ENCODE assay signal across 20 mouse cellular contexts in genomic region chr4:152912846-152913245, GRCm38 (mm10).
DNase-seq lines count a peak whose midpoint lies in the region; ATAC-seq lines count a peak whose summit lies in the region.
"Had no signal": no experiment of that assay in that cellular context is flagged by ENCODE, and none has a peak within 500 bp of the region (broad histone marks: within the 10 kb centered on the region; RNA-seq: fewer than 3 reads in every experiment).

No protein-coding gene starts in this region.

- H3K27ac ChIP-seq in neural tube, embryonic 11.5 days (ENCODE audit: low read depth, low read length): no peak overlapping the region
- peak overlapping the region; percentile 53; the same call in 1 of the 2 replicates for H3K27ac ChIP-seq in forebrain, embryonic 15.5 days (replicated peaks)
- H3K27ac ChIP-seq: kidney, postnatal 0 days; limb, embryonic 13.5 days; liver, embryonic 13.5 days; stomach, embryonic 15.5 days had no signal

- H3K36me3 ChIP-seq in neural tube, embryonic 11.5 days (ENCODE audit: control insufficient read depth, insufficient read depth, low read length): no peaks in the 10 kb centered on the region
- no peaks in the 10 kb centered on the region for H3K36me3 ChIP-seq in forebrain, embryonic 15.5 days
- H3K36me3 ChIP-seq: limb, embryonic 13.5 days; liver, embryonic 13.5 days; stomach, embryonic 15.5 days had no signal

- intact Hi-C loops in heart, postnatal 36 days (cut with DNase I): no loop called here

- H3K4me1 ChIP-seq in neural tube, embryonic 11.5 days (ENCODE audit: control insufficient read depth, insufficient read depth, low read length): peaks cover 2% of the 10 kb centered on the region
- peaks cover 19% of the 10 kb centered on the region for H3K4me1 ChIP-seq in forebrain, embryonic 15.5 days
- H3K4me1 ChIP-seq: liver, embryonic 13.5 days; stomach, embryonic 15.5 days had no signal

- 55% methylated on average over 10 of the region's 10 CpGs for WGBS in neural tube, embryonic 11.5 days
- WGBS in forebrain, embryonic 15.5 days: 17% methylated on average over 10 of the region's 10 CpGs

- DNase-seq in embryo, embryonic 10.5 days (ENCODE audit: low spot score): peak; percentile 12
- no peak for DNase-seq in embryo, embryonic 10 days (ENCODE audit: low spot score)
- DNase-seq in neural tube, embryonic 11.5 days (ENCODE audit: low spot score): peak; percentile 25
- no peak for DNase-seq in neural tube, embryonic 10.5 days (ENCODE audit: extremely low spot score, low spot score)
- DNase-seq in retina, embryonic 14.5 days (ENCODE audit: low spot score): peak; percentile 59
- no peak for DNase-seq in gastrocnemius, adult 8-10 months (ENCODE audit: low spot score in 2 of 2)
- no peak for DNase-seq in heart, postnatal 36 days
- DNase-seq: adrenal gland, postnatal 25 days; cerebellum, adult 2 months; gastrocnemius, postnatal 36 days; layer of hippocampus, postnatal 36 days; lung, embryonic 14.5 days; lung, postnatal 36 days; right cerebral cortex, postnatal 25 days; thymus, adult 2 months had no signal

- no peak overlapping the region for H3K9ac ChIP-seq in neural tube, embryonic 11.5 days (ENCODE audit: low read length)
- no peak overlapping the region for H3K9ac ChIP-seq in forebrain, embryonic 15.5 days (replicated peaks)
- H3K9ac ChIP-seq: limb, embryonic 13.5 days; liver, embryonic 13.5 days; lung, embryonic 14.5 days; stomach, embryonic 15.5 days had no signal

- H3K27me3 ChIP-seq in neural tube, embryonic 11.5 days (ENCODE audit: control insufficient read depth, insufficient read depth, low read length): no peaks in the 10 kb centered on the region
- no peaks in the 10 kb centered on the region for H3K27me3 ChIP-seq in forebrain, embryonic 15.5 days
- H3K27me3 ChIP-seq: limb, embryonic 13.5 days; liver, embryonic 13.5 days; stomach, embryonic 15.5 days had no signal

- H3K9me3 ChIP-seq in neural tube, embryonic 11.5 days (ENCODE audit: control insufficient read depth, low read length): no peaks in the 10 kb centered on the region
- no peaks in the 10 kb centered on the region for H3K9me3 ChIP-seq in forebrain, embryonic 15.5 days
- H3K9me3 ChIP-seq: limb, embryonic 13.5 days; liver, embryonic 13.5 days; stomach, embryonic 15.5 days had no signal

- H3K4me2 ChIP-seq in neural tube, embryonic 11.5 days (ENCODE audit: low read depth): no peak overlapping the region
- H3K4me2 ChIP-seq in forebrain, embryonic 15.5 days (replicated peaks): 0 out of 2 replicates have a peak overlapping the region, but pooled peaks have one; percentile 29
- H3K4me2 ChIP-seq: limb, embryonic 13.5 days; liver, embryonic 13.5 days; lung, embryonic 14.5 days; stomach, embryonic 15.5 days had no signal

- no peak; the same call in 1 of the 2 replicates for ATAC-seq in neural tube, embryonic 11.5 days (ENCODE audit: insufficient read depth, low FRiP score, low TSS enrichment)
- ATAC-seq in forebrain, embryonic 15.5 days (replicated peaks): no peak

- no peak overlapping the region for H3K4me3 ChIP-seq in neural tube, embryonic 11.5 days (ENCODE audit: low read depth, low read length)
- H3K4me3 ChIP-seq in forebrain, embryonic 15.5 days: no peak overlapping the region
- H3K4me3 ChIP-seq: limb, embryonic 13.5 days; liver, embryonic 13.5 days; stomach, embryonic 15.5 days had no signal

Comparison
In these comparisons a context has a peak if more than half of its experiments do, and no peak if none do; other contexts are left out.
1. DNase-seq: peak in embryo, embryonic 10.5 days (single experiment), neural tube, embryonic 11.5 days (single experiment) and retina, embryonic 14.5 days (single experiment); none in embryo, embryonic 10 days (single experiment), neural tube, embryonic 10.5 days (single experiment), gastrocnemius, adult 8-10 months (0 of 2) and heart, postnatal 36 days (0 of 2).